Mouse (Mus musculus): ENCODE results near the gene Snupn.

DNA sequence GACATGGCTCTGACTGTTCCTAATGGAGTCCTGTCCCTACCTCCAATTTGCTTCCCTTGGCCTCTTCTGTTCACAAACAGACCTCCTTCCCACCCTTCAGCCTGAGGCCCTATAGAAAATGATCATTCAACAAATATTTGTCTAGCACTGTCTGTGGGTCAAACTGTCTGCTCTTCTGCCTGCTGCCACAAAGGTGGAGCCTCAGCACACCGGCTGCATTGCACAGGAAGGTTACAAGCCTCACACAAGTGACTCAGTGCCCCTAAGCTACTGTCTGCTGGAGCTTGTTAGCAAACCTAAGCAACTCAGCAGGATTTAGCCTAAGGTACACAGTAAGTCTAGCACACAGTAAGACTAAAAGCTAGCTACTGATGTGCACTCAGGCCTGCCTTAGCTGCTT lies 39.7 kb upstream of the Snupn start:
- TF ChIP-seq POLR2A (IDR thresholded peaks at IDR 0.05; ENCODE audit: insufficient read depth, low read depth, low read length) (no peak), EP300 (IDR thresholded peaks at IDR 0.05; ENCODE audit: insufficient read depth, low read depth, low read length) (no peak), CTCF (IDR thresholded peaks at IDR 0.05) (no peak)
